Mouse (Mus musculus) subcutaneous adipose tissue, adult 2 months (tissue): ENCODE results near the gene Gpr4. TPM values are rescaled to one million over a fixed set of nuclear protein-coding genes. Genes with fewer than 3 reads are reported as not detected.

Experiments
- polyA plus RNA-seq: library from polyadenylated mRNA; depleted of rRNA; stranded (reverse); fragments of >200 nt; gene quantifications from 2 replicates; pipeline ENCODE4 v1.2.3, GENCODE M21; 2012; ENCODE audit warnings: low replicate concordance; rRNA removed

Gpr4 gene
- 21.2 and 40.9 TPM in 2 replicates for polyA plus RNA-seq

DNA sequence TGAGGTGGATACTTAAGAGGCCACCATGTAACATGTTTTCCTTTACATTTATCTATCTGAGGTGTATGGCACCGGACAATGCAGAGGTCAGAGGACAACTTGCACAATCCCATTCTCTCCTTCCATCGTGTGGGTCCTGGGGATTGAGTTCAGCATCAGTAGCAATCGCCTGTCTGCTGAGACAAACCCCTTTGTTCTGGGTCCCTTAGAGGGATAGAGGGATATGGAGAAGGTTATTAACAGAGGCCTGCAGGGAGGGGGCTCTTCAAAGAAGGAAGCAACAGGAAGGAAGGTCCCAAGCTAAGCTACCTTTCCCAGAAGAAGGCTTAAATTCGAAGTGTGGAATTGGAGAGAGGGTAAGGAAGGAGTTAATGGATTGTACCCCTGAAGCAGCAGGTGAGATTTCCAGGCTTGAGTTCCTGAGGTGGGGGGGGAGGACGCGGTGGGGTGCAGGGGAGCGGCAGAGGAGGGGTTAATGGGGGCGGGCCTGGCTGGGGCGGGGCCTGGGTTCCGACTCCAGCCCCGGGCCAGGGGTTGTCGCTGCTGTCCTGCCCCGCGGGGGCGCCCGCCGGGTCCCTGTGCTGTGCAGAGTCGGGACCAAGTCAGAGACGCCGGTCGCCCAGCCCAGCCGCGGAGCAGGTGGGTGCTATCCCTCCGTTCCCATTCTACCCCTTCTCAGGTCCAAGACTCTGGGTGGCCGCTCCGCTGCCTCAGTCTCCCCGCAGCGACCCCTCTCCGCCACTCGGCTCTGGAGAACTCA is at the start of gene Gpr4:
Gene Gpr4 (plus strand): TSS at position 543 of the 760 bp plus-strand sequence.

DNA sequence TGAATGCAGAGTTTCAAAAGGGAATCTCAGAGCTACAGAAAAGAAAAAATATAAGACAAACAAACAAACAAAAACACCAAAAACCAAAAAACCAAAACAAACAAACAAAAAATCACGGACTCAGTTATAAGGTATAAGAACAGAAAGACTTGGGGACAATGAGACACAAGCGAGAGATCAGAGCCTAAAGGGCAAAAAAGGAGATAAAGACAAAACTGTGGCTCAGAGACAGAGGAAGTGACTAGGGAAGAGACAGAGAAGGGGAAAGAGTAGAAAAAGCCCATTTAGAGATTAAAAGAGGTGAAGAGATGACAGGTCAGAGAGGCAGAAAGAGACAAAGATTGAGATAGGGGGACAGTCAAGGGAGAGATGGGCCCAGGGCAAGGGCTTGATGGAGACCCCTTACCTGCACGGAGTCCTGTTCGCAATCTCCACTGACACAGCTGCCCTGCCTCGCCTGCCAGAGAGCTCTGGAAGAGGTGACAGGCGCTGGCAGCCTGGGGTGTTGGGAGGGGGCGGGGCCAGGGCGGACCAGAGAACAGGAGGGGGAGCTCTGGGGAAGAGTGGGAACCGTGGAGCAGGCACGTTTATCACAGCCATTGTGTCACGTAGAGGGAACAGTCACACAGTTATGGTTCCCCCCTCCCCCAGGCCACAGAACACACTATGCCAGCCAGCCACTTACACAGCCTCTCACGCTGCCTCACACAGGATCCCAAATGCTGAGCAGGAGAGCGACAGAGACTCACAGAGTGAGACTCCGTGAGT is 46.5 kb upstream of the Gpr4 start, which contains the start of gene Gipr:
Gene Gipr (minus strand): TSS at position 472 of the 768 bp plus-strand sequence.

DNA sequence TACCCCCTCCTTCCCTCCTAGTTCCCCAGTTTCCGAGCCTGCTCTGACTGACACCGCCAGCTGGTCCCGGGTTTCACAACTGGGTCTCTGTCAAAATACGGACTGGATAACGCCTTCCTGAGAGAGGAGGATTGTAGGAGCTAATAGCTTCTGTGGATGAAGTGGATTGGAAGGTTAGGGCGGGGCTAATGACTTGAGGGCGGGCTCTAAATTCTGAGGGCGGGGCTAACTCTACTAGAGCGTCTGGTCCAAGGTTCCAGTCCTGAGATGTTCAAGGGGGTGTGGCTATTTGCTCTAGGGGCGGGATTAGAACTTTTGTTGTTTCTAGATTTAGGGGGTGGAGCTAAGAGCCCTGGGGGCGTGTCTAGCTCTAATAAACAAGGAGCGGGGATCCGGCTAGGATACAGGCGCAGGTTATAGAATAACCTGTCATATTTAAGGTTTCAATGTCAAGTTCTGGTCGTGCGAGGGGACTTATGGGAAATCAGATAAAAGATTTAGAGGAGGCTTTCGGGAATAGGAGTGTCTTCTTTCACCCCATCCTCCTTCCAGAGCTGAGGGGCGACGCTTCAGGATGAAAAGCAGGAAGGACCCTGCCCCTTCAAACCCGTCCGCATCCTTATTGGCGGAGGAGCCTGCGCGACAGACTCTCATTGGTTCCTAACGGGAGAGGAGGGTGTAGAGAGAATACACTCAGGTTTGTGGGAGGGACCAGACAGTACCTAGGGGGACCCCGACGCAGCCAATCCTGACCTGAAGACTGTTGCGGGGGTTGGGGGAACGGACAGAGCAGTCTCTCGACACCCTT is 36.4 kb upstream of the Gpr4 start, which contains the start of gene Eml2:
Gene Eml2 (plus strand): TSS at position 714 of the 808 bp plus-strand sequence.

DNA sequence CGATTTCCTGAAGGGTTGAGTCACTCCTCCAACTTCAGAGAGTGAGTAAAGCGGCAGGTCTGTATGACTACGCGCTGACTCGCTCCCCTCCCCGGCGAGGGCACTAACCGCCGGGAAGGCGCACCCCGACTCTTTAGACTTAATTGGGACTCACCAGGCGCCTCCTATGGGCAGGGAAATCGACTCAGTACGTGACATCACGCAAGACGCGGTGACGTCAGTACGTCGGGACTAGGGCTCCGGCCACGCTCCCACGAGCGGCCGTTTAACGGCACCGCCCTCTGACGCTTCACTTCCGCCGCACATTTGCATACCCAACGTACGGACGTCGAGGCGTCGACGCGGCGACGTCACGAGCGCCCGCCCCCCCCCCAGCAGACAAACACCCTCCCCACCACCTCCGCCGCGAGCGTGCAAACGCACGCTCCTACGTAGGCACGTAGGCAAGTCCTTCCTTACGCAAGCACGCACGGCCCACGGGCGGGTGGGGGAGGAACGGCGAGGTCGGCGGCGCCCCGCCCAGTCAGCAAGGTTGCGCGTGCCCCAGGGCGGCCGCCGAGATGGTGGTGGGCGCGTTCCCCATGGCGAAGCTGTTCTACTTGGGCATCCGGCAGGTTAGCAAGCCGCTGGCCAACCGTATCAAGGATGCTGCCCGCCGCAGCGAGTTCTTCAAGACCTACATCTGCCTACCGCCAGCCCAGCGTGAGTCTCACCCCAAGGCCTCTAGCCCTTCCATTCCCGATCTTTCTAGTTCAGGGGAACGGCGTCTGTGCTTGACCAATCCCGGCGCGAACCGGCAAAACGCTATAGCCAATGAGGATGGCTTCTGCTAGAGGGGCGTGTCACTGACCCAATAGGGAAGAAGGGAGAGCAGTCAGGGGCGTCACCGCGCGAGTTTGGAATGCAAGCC is 15.8 kb downstream of the Gpr4 start, which contains the start of gene Opa3:
Gene Opa3 (plus strand): TSS at position 452 of the 910 bp plus-strand sequence.

DNA sequence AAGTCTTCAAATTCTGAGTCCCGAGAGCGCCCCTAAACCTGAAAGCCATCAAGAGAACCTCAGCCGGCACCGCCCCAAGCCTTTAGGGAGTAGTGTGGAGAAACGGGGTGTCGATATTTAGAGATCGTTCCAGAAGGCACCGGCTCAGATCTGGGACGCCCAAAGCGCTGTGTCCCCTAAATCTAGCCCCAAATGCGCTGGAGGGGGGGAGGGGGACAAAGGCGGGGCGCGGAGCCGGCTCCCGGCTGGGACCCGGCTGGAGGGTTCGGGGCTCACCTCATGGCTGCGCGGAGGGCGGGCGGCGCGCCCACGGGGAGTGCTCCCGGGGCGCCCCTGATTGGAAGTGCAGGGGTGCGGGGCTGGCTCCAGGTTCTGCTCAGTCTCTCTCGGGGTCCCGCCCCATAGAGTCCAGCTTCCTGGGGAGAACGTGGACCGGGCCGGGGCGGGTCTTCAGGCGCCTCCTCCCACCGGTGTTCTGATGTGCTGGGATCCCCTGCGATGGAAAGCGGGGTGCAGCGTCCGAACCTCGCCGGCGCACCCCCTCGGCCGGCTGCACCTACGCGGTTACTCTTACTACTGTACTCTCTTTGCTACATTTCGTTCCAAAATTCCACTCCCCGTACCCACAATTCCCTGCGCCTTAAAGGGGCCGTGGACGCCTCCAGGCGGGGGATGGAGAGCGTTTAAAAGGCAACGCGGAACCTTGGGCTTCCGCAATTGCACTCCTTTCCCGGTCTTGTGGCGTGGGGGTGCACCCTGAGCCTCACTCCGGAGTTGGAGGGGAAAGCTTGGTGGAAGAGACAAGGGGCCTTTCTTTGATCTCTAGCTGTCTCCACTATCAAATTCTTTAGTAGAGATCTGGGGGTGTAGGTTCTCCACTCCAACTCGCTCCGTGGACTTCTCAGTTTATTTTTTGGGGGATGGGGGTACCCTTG is 59.2 kb downstream of the Gpr4 start, which contains the start of gene Vasp:
Gene Vasp (minus strand): TSS at position 580 of the 935 bp plus-strand sequence.

Other genes starting within 250 kb of the Gpr4 start
- gene Nanos2, start 225.1 kb upstream of the Gpr4 start, polyA plus RNA-seq: 0.26 TPM in 1 of 2 replicates, not detected in the other
- 5.2 and 17.4 TPM in 2 replicates for gene Mypop, start 221.3 kb upstream of the Gpr4 start, polyA plus RNA-seq
- gene Irf2bp1, start 208.5 kb upstream of the Gpr4 start, polyA plus RNA-seq: 16.7 and 38.8 TPM in 2 replicates
- gene Foxa3, start 189.0 kb upstream of the Gpr4 start, polyA plus RNA-seq: not detected in 2 replicates
- gene Sympk, start 188.2 kb upstream of the Gpr4 start, polyA plus RNA-seq: 66.1 and 105 TPM in 2 replicates
- not detected in 2 replicates for gene Rsph6a, start 157.8 kb upstream of the Gpr4 start, polyA plus RNA-seq
- 83.2 and 111 TPM in 2 replicates for gene Dmwd, start 136.3 kb upstream of the Gpr4 start, polyA plus RNA-seq
- gene Dmpk, start 128.7 kb upstream of the Gpr4 start, polyA plus RNA-seq: 388 and 705 TPM in 2 replicates
- 32.7 and 78.4 TPM in 2 replicates for gene Six5, start 117.9 kb upstream of the Gpr4 start, polyA plus RNA-seq
- 0.21 and 0.55 TPM in 2 replicates for gene Gm4969, start 94.2 kb upstream of the Gpr4 start, polyA plus RNA-seq
- gene Fbxo46, start 92.7 kb upstream of the Gpr4 start, polyA plus RNA-seq: 7.9 and 11.0 TPM in 2 replicates
- gene Qpctl, start 63.2 kb upstream of the Gpr4 start, polyA plus RNA-seq: 16.7 and 25.1 TPM in 2 replicates
- 26.1 and 39.9 TPM in 2 replicates for gene Snrpd2, start 62.8 kb upstream of the Gpr4 start, polyA plus RNA-seq
- 3.3 and 14.7 TPM in 2 replicates for gene Gipr, start 46.4 kb upstream of the Gpr4 start, polyA plus RNA-seq
- 34.2 and 47.4 TPM in 2 replicates for gene Eml2, start 36.1 kb upstream of the Gpr4 start, polyA plus RNA-seq
- 43.4 and 43.9 TPM in 2 replicates for gene Opa3, start 15.8 kb downstream of the Gpr4 start, polyA plus RNA-seq
- gene Vasp, start 59.3 kb downstream of the Gpr4 start, polyA plus RNA-seq: 104 and 192 TPM in 2 replicates
- 0.20 TPM in 1 of 2 replicates, not detected in the other for gene Ppm1n, start 67.5 kb downstream of the Gpr4 start, polyA plus RNA-seq
- gene Rtn2, start 70.1 kb downstream of the Gpr4 start, polyA plus RNA-seq: 59.4 and 168 TPM in 2 replicates
- gene Fosb, start 97.5 kb downstream of the Gpr4 start, polyA plus RNA-seq: 0.85 and 1.2 TPM in 2 replicates
- 66.5 and 93.4 TPM in 2 replicates for gene Ercc1, start 132.2 kb downstream of the Gpr4 start, polyA plus RNA-seq
- 5.2 and 9.0 TPM in 2 replicates for gene Cd3eap, start 146.9 kb downstream of the Gpr4 start, polyA plus RNA-seq
- 14.0 and 14.9 TPM in 2 replicates for gene Ppp1r13l, start 147.2 kb downstream of the Gpr4 start, polyA plus RNA-seq
- 36.5 and 70.7 TPM in 2 replicates for gene Ercc2, start 169.5 kb downstream of the Gpr4 start, polyA plus RNA-seq
- gene Klc3, start 191.6 kb downstream of the Gpr4 start, polyA plus RNA-seq: 1.2 and 6.2 TPM in 2 replicates
- 0.70 and 5.6 TPM in 2 replicates for gene Ckm, start 192.2 kb downstream of the Gpr4 start, polyA plus RNA-seq
- 18.5 and 22.2 TPM in 2 replicates for gene Mark4, start 246.3 kb downstream of the Gpr4 start, polyA plus RNA-seq